Mouse (Mus musculus) right cerebral cortex, postnatal 25 days (tissue): ENCODE measurements around the gene Tbca.

Experiments
- DNase-seq: peaks from one replicate; pipeline ENCODE4 v3.0.0; 2022

The Tbca gene

GRCm38 (mm10) chr13:94882221-94882620 is 93.5 kb downstream of the Tbca start:
- no peak for DNase-seq

GRCm38 (mm10) chr13:94882711-94883145 is 94.0 kb downstream of the Tbca start:
- DNase-seq = no peak

- DNase-seq = no peak
These were observed 94.7 kb downstream of the Tbca start for GRCm38 (mm10) chr13:94883163-94883965.

GRCm38 (mm10) chr13:94883966-94884960 is 95.6 kb downstream of the Tbca start:
- DNase-seq = no peak

GRCm38 (mm10) chr13:94885291-94886235 is 96.9 kb downstream of the Tbca start:
- DNase-seq = no peak
